ENCODE assay signal across 14 mouse cellular contexts in genomic region chr3:108717896-108718502, GRCm38 (mm10). TPM values are rescaled to one million over a fixed set of nuclear protein-coding genes. Genes with fewer than 3 reads are reported as not detected.
DNase-seq lines count a peak whose midpoint lies in the region; ATAC-seq lines count a peak whose summit lies in the region.
"Had no signal": no experiment of that assay in that cellular context is flagged by ENCODE, and none has a peak within 500 bp of the region (broad histone marks: within the 10 kb centered on the region; RNA-seq: fewer than 3 reads in every experiment).

No protein-coding gene starts in this region.

- peaks cover 36% of the 10 kb centered on the region for H3K27me3 ChIP-seq in megakaryocyte, embryonic 14.5 days (replicated peaks)
- no peaks in the 10 kb centered on the region for H3K27me3 ChIP-seq in forebrain, embryonic 13.5 days
- H3K27me3 ChIP-seq: midbrain, embryonic 13.5 days had no signal

- H3K36me3 ChIP-seq in megakaryocyte, embryonic 14.5 days (replicated peaks; ENCODE audit: low read length): no peaks in the 10 kb centered on the region
- 0 out of 2 replicates have a peak, but pooled peaks cover 3% of the 10 kb centered on the region for H3K36me3 ChIP-seq in forebrain, embryonic 13.5 days (ENCODE audit: poor library complexity, severe bottlenecking)
- H3K36me3 ChIP-seq: midbrain, embryonic 13.5 days had no signal

- WGBS in forebrain, embryonic 13.5 days: 96% methylated on average over 3 of the region's 3 CpGs

- H3K9me3 ChIP-seq in megakaryocyte, embryonic 14.5 days: no peaks in the 10 kb centered on the region
- H3K9me3 ChIP-seq in forebrain, embryonic 13.5 days (replicated peaks): no peaks in the 10 kb centered on the region
- H3K9me3 ChIP-seq: midbrain, embryonic 13.5 days had no signal

- no peak overlapping the region for H3K4me2 ChIP-seq in forebrain, embryonic 13.5 days
- H3K4me2 ChIP-seq: midbrain, embryonic 13.5 days had no signal

- H3K4me3 ChIP-seq in megakaryocyte, embryonic 14.5 days (replicated peaks): peak overlapping the region; percentile 35
- no peak overlapping the region for H3K4me3 ChIP-seq in forebrain, embryonic 13.5 days
- H3K4me3 ChIP-seq: midbrain, embryonic 13.5 days had no signal

- peak; percentile 31; the same call in 1 of the 2 replicates for ATAC-seq in granulocyte monocyte progenitor cell, adult 5-6 weeks (replicated peaks; ENCODE audit: poor library complexity, severe bottlenecking)
- ATAC-seq in forebrain, embryonic 13.5 days: no peak
- ATAC-seq: forebrain, postnatal 0 days; midbrain, embryonic 13.5 days had no signal

- no peak overlapping the region for H3K27ac ChIP-seq in forebrain, embryonic 13.5 days
- H3K27ac ChIP-seq: midbrain, embryonic 13.5 days had no signal

- peak; percentile 22 for DNase-seq in spleen, adult 12 weeks (ENCODE audit: low spot score)
- DNase-seq in spleen, postnatal 14 days (ENCODE audit: low spot score in 2 of 2): no peak
- DNase-seq in adrenal gland, postnatal 10 days: no peak
- no peak for DNase-seq in frontal cortex, postnatal 36 days (ENCODE audit: low spot score in 2 of 2)
- DNase-seq: cerebellum, postnatal 10 days; forebrain, postnatal 0 days; heart, adult 18-20 months; kidney, adult 11 months; lung, adult 18-20 months had no signal

- no peak overlapping the region for H3K9ac ChIP-seq in forebrain, embryonic 13.5 days
- H3K9ac ChIP-seq: forebrain, postnatal 0 days; midbrain, embryonic 13.5 days had no signal

- H3K4me1 ChIP-seq in megakaryocyte, embryonic 14.5 days: peaks cover 46% of the 10 kb centered on the region
- H3K4me1 ChIP-seq in forebrain, embryonic 13.5 days: peaks cover 31% of the 10 kb centered on the region

RNA-seq across cellular contexts. Expression of gene Gpsm2, which starts 4.1 kb away (rescaled TPM):
- total RNA-seq in granulocyte monocyte progenitor cell, adult 5-6 weeks (2014; fragmentation: Nextera tagmentation): 3.7 and 7.4 TPM in 2 replicates
- 10.7 and 12.2 TPM in 2 replicates for total RNA-seq in granulocyte monocyte progenitor cell, adult 5-6 weeks (2017)
- polyA plus RNA-seq in megakaryocyte, embryonic 14.5 days (2012; ENCODE audit: insufficient read depth, low replicate concordance): 1.3 and 2.2 TPM in 2 replicates
- 10 to 100 TPM; 12.7 to 13.1 TPM for total RNA-seq in adrenal gland, postnatal 10 days (2021)
- polyA plus RNA-seq in forebrain, embryonic 13.5 days (2015; fragmentation: Nextera tagmentation; extraction: Ambion mirVana): 64.6 and 69.6 TPM in 2 replicates

RNA-seq across cellular contexts. Expression of gene Aknad1, which starts 21.5 kb away (rescaled TPM):
- not detected in 2 replicates for total RNA-seq in granulocyte monocyte progenitor cell, adult 5-6 weeks (2014; fragmentation: Nextera tagmentation)
- not detected in 2 replicates for total RNA-seq in granulocyte monocyte progenitor cell, adult 5-6 weeks (2017)
- polyA plus RNA-seq in megakaryocyte, embryonic 14.5 days (2012; ENCODE audit: insufficient read depth, low replicate concordance): not detected in 2 replicates
- under 1 TPM; 0.09 to 0.12 TPM for total RNA-seq in adrenal gland, postnatal 10 days (2021)
- polyA plus RNA-seq in forebrain, embryonic 13.5 days (2015; fragmentation: Nextera tagmentation; extraction: Ambion mirVana): not detected in 2 replicates
- total RNA-seq: forebrain, postnatal 0 days; heart, adult 18-20 months; heart, postnatal 25 days had no signal
- polyA plus RNA-seq: forebrain, postnatal 0 days; midbrain, embryonic 13.5 days had no signal
